Mouse (Mus musculus) bone marrow, adult 2 months (tissue): Measurements from ENCODE around the gene Phlda1.

Source experiments
- CTCF ChIP-seq: fragments of 200-500 bp; IDR thresholded peaks from 2 replicates; pipeline ENCODE4 v1.5.1; 2011; ENCODE audit warnings: low read length, control low read depth; ENCODE audit not compliant: control insufficient read depth, insufficient read depth
- POLR2A ChIP-seq: fragments of 200-500 bp; IDR thresholded peaks from 2 replicates; pipeline ENCODE4 v1.6.1; 2011; ENCODE audit warnings: low read depth, mild to moderate bottlenecking, control low read depth, low read length, borderline replicate concordance; ENCODE audit not compliant: control insufficient read depth

- no peak for TF ChIP-seq CTCF
- TF ChIP-seq POLR2A: no peak
Measured at GRCm38 (mm10) chr10:111505406-111505805, 680 bp upstream of the Phlda1 start.
